Mouse (Mus musculus) cerebellum, adult 2 months (tissue): ENCODE measurements around the gene Myo1b.

Experiments
- CTCF ChIP-seq: fragments of 200-500 bp; IDR thresholded peaks from 2 replicates; pipeline ENCODE4 v1.5.1; 2011; ENCODE audit warnings: low read depth, mild to moderate bottlenecking, control low read depth, low read length, moderate library complexity, borderline replicate concordance; ENCODE audit not compliant: insufficient read depth
- POLR2A ChIP-seq: fragments of 200-500 bp; IDR thresholded peaks from 2 replicates; pipeline ENCODE4 v1.6.1; 2011; ENCODE audit warnings: low read length, control low read depth, borderline replicate concordance; ENCODE audit not compliant: insufficient read depth

GRCm38 (mm10) chr1:51879927-51880814, 35.7 kb downstream of the Myo1b start:
- TF ChIP-seq POLR2A (no peak), CTCF (no peak)
